Mouse (Mus musculus) heart, adult 9 months (tissue): ENCODE results near the gene Sik3.
"Not testable (repeated sequence)": the region's sequence is repeated elsewhere in the genome, so short reads cannot be mapped to it uniquely, and the experiment has no call there.

Source experiments
- DNase-seq, 2 experiments: peaks; one replicate each; pipeline ENCODE4 v3.0.0; 2022; ENCODE audit warnings: low spot score in 2 of 2

The Sik3 gene

GRCm38 (mm10) chr9:46152067-46153015, 139.7 kb downstream of the Sik3 start:
- DNase-seq, result peak in 1 of 2 experiments; percentile 29

- no peak for DNase-seq
Observed at GRCm38 (mm10) chr9:46154469-46154868, 141.8 kb downstream of the Sik3 start.

- DNase-seq, result no peak
Observed at GRCm38 (mm10) chr9:46155026-46155425, 142.4 kb downstream of the Sik3 start.

GRCm38 (mm10) chr9:46155818-46156217, 143.2 kb downstream of the Sik3 start:
- not testable (repeated sequence) for DNase-seq

- DNase-seq, result no peak
Observed at GRCm38 (mm10) chr9:46156711-46157110, 144.1 kb downstream of the Sik3 start.

- DNase-seq, result no peak
Observed at GRCm38 (mm10) chr9:46158273-46158813, 145.7 kb downstream of the Sik3 start.

GRCm38 (mm10) chr9:46163430-46163829, 150.8 kb downstream of the Sik3 start:
- peak in 1 of 2 experiments; percentile 54 for DNase-seq

- no peak for DNase-seq
Observed at GRCm38 (mm10) chr9:46168802-46169201, 156.2 kb downstream of the Sik3 start.

- no peak for DNase-seq
Observed at GRCm38 (mm10) chr9:46172251-46172650, 159.6 kb downstream of the Sik3 start.

- no peak for DNase-seq
Observed at GRCm38 (mm10) chr9:46172953-46173352, 160.3 kb downstream of the Sik3 start.

- DNase-seq, result no peak
Observed at GRCm38 (mm10) chr9:46173919-46174318, 161.3 kb downstream of the Sik3 start.

- no peak for DNase-seq
Observed at GRCm38 (mm10) chr9:46174770-46175294, 162.2 kb downstream of the Sik3 start.

- no peak for DNase-seq
Observed at GRCm38 (mm10) chr9:46175300-46175699, 162.7 kb downstream of the Sik3 start.

- DNase-seq, result no peak
Observed at GRCm38 (mm10) chr9:46175938-46176375, 163.3 kb downstream of the Sik3 start.

GRCm38 (mm10) chr9:46176613-46177012, 164.0 kb downstream of the Sik3 start:
- DNase-seq, result no peak

- no peak for DNase-seq
Observed at GRCm38 (mm10) chr9:46178595-46178994, 166.0 kb downstream of the Sik3 start.

- no peak for DNase-seq
Observed at GRCm38 (mm10) chr9:46181297-46181696, 168.7 kb downstream of the Sik3 start.

GRCm38 (mm10) chr9:46184542-46184941, 171.9 kb downstream of the Sik3 start:
- DNase-seq, result peak in 1 of 2 experiments; percentile 24

- DNase-seq, result peak in 1 of 2 experiments; percentile 49
Observed at GRCm38 (mm10) chr9:46185191-46185590, 172.6 kb downstream of the Sik3 start.

GRCm38 (mm10) chr9:46186387-46186786, 173.8 kb downstream of the Sik3 start:
- no peak for DNase-seq

- no peak for DNase-seq
Observed at GRCm38 (mm10) chr9:46188370-46188769, 175.8 kb downstream of the Sik3 start.

- DNase-seq, result no peak
Observed at GRCm38 (mm10) chr9:46188956-46189355, 176.3 kb downstream of the Sik3 start.

- no peak for DNase-seq
Observed at GRCm38 (mm10) chr9:46189381-46189780, 176.8 kb downstream of the Sik3 start.
